Mouse (Mus musculus) B cell, adult 2 months (primary cell): ENCODE results near the gene Slc25a47.
A peak's percentile ranks its signal among the peaks of the same experiment; 100 is the strongest.

ENCODE experiments used
- DNase-seq, 2 experiments: peaks; one replicate each; pipeline ENCODE4 v3.0.0; 2022

The Slc25a47 gene

DNA sequence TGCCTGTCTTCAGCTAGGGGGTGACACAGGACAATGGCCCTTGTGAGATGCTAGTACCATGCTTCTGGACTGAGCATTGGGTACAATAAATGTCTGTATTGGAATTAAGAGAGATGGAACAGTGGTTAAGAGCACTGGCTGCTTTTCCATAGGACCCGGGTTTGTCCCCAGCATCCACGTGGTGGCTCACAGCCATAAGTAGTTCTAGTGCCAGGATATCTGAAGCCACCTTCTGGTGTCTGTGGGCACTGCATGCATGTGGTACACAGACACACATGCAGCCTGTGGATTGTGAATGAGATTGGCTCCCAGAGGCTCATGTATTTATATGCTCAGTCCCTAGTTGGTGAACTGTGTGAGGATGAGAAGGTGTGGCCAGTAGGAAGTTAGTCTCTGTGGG, 33.7 kb downstream of the Slc25a47 start:
- peak; percentile 9 to 17 for DNase-seq

DNA sequence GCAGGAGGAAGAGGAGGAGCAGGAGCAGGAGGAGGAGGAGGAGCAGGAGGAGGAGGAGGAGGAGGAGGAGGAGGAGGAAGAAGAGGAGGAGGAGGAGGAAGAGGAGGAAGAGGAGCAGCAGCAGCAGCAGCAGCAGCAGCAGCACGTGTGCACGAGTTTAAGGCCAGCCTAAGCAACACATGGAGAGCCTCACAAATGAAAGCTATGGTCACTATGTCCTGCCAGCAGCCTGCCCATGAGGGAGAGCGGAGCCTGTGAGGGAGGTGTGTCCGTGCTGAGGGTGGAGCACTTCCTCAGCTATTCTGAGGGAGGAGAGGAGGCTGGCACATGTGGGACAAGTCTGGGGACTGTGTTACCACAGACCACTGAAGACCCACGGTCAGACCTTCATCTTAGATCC, 37.3 kb downstream of the Slc25a47 start:
- no peak for DNase-seq

DNA sequence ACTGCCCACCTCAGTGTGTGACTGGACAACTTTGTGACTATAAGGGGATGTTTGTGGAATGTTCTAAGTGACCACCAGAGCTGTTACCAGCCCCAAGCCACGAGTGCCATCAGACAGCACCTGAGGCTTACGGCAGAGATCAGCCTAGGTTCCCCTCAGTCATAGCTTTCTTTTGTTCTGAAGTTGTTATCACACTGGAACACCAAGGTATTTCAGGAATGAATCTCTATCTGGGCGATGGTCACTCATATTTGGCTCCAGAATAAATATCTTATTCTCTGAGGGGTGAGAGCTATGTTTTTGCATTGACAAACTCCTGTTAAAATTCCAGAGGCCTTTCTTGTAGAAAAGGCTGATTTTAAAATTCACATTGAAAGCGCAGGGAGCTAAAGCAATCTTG, 43.3 kb downstream of the Slc25a47 start:
- no peak for DNase-seq

DNA sequence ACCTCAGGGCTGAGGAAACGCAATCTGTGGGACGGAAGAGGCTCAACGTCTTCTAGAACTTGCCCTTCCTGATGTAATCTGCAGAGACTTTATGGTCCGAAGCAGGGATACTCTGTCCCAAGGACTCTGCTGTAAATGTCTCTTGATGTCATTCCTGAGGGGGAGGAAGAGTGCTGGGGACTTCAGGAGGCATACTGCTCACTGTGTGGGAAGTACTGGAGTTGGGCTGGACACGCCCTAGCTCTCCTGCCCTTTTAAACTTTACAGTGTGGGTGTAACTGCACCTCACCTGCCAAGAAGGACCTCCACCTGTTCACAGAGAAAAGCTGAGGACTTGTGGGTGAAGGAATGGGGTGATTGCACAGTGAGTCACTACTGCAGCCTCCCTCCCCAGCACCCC, 44.8 kb downstream of the Slc25a47 start:
- DNase-seq, result no peak

DNA sequence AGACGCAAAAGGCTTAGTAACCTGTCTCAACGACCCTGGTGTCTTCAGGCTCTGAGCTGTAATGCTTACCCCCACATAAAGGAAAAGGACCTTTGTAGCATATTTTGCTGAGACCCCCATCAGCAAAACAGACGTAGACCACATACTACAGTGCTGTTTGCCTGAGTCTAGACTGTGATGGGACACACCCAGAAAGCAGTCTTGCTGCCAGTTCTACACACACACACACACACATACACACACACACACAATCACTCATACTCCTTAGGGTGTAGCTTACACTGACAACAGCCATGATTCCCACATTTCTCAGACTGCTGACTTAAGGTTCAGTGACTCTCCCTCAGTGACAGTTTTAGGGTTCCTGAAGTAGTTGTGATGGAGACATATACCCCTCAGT, 45.3 kb downstream of the Slc25a47 start:
- DNase-seq, result no peak

DNA sequence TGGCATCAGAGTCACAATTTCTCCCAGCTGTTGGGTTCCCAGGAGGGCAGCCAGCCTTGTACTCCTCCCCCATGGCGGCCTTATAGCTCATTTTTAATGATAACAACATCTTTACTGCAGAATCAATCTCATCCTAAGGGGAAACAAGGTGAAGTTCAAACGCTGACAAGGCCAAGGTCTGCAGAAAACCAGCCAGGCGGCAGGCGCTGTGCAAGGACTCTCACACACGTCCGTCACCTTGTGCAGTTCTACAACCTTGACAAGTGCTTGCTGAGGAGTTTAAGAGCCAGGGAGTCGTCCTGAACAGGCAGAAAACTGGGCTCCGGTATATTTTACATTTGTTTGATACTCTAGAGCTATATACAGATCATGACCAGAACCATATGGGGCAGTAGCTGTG, 46.9 kb downstream of the Slc25a47 start:
- DNase-seq, result no peak

DNA sequence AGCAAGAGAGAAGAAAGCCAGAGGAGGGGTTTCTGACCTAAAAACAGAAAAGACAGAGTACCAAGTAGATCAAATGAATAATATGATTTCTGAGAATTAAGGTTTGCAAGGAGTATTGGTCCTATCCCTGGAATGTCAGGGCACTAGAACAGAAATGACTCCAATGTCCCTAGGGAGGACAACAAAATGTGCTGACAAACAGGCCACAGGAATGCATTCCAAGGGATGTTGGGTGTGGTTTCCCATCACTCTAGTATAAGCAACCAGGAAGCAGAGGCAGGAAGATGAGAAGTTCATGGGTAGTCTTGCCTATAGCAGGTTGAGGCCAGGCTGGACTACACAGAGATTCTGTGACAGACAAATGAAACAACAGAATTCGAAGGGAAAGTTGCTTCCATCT, 50.1 kb downstream of the Slc25a47 start:
- no peak for DNase-seq

DNA sequence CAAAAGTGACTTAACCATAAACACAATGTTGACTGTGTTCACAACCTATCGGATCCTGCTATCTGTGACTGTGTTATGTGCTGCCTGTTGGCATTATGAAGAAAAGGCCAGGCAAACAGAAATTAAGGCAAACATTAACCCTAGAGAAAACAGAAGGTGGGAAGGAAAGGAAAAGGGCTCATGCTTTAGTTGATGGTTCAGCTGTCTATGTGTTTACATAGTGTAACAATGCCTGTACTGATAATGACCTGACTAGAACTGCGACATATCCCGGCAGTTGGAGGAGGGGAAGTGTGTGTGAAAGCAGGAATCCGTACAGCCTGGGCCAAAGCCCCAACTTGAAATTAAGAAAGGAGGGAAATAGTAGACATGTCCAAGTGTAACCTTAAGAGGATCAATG, 51.2 kb downstream of the Slc25a47 start:
- DNase-seq, result no peak

DNA sequence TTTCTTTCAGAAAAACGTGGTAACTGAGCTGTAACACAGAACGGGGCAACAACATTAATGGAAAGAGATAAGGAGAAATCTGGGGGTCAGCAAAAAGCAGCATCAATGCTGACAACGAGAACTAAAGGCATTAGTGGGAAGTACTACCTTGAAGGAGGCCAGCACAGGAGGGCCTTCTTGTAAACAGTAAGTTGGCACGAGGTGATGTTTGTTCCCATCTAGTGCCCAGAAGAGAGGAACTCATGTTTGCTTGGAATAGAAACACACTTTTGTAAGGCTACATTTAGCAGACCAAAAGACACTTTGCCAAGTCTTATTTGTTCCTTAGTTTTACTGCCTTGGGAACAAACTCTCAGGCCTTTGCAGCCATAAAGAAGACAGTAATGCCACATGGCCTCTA, 52.8 kb downstream of the Slc25a47 start:
- DNase-seq, result no peak

DNA sequence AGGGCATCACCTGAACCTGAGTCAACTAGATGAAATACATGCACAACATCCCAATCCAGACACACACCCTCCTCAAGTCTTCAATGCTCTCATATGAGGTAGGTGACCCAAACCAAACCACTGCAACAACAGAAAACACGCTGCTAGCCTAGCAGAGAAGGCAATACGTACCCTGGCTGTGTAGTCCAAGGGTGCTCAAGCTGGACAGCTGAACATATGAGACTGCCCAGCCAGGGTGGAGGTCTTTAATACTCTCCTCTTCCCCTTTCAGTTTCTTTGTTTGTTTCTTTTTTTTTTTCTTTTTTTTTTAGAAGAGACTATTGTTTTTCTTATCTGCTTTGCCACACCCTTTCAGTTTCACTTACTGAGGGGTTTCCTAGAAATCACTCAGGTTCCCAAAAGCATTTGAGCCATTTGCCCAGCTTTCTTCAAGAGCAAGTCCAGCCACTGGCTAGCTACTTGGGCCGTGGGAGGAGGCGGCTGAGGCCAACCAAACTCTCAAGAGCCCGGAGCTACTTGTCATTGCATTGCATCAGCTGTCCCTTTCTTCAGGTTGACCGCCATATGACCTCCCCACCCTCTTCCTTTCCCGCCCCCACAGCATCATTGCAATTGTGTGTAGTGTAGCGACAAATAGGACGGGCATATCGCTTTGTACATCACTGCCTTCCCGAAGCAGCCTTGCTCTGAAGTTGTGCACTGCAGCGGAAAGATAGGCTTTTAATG, 57.3 kb downstream of the Slc25a47 start, which contains the start of gene Wdr25:
TSS of gene Wdr25 (plus strand) at position 643 of the 726 bp plus-strand sequence.
- peak; percentile 33 for DNase-seq

DNA sequence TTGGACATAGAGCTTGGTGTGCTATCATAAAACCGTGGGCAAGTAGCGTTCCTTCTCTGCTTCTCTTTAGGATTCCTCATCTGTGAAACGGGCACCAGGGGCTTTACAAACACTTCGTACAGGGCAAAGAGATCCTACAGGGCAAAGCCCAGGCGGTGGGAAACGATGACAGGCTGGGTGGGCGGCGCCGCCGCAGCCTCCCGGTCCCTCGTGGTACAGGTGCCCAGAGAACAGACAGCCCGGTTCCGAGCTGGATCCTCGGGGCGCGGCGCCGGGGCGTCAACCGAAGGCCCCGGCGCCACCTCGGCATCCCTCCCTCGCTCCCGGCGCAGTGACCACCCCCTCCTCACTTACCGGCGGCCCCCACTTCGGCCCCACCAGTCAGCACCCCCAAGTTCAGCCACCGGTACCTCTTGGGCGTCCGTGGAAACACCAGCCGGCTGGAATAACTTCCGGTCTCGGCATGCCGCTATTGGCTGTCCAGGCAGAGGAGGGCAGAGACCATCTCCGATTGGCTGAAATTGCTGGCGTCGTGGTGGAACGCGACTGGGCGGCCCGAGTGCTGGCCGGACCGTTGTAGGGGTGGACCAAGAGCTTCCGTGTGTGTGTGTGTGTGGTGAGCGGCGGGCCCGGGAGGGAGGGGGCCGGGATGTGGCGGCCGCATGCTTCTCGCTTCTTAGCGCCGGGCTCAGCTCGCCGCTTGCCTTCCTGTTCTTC, 58.0 kb downstream of the Slc25a47 start, which contains the start of gene Wars:
TSS of gene Wars (minus strand) at position 460 of the 717 bp plus-strand sequence.
- peak; percentile 93 for DNase-seq

DNA sequence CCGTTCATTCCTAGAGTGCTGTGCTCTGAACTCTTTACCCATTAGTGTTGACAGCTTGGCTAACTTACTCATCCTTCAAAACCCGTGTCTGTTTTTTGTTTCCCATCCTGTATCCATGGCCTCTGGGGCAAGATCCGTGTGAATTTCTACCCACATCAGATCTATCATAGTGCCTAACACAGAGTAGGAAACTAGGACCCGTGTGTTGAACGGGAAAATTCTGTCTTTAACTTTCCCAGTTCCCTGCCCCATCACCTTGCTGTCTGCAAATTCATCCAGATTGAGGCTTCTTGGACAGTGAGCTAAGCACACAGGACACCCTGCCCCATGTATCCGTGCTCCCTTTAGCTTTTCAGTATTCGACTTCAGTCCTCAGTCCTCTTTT, 58.6 kb downstream of the Slc25a47 start:
- no peak for DNase-seq

DNA sequence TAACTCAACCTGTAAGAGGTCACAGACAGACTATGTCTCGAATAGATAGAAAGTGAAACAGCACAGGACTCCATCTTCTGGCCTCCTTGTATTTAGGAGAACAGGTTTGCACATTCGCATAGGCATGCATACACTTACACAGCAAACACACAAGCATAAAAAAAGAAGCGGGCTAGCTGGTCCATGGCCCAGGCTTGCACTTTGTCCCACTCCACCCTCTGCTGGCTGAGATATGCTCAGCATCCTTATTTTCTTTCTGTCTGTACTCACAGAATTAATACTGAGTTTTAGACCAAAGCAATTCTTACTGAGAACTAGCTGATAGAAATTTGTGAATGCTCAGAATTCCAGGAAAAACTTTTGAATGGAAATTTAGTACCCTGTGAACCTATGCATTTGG, 60.2 kb downstream of the Slc25a47 start:
- peak; percentile 26 to 27 for DNase-seq

DNA sequence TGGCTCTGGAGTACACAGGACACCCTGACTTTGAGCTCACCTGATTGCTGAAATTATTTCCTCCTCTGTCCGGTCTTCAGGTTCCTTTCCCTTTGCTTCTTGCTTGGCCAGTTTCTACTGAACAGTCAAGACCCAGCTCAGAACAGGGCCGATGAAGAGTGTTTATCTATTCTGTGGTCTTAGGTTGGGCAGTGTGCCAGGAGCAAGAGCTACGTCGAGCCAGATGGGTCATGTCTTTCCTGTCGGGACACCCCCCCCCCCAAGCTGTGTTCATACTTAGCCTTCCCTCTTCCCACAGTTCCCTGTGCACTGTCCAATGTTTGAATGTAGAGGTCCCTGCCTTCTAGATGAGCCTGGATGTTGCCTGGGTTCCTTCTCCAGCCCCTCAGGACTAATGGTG, 65.5 kb downstream of the Slc25a47 start:
- DNase-seq, result no peak

DNA sequence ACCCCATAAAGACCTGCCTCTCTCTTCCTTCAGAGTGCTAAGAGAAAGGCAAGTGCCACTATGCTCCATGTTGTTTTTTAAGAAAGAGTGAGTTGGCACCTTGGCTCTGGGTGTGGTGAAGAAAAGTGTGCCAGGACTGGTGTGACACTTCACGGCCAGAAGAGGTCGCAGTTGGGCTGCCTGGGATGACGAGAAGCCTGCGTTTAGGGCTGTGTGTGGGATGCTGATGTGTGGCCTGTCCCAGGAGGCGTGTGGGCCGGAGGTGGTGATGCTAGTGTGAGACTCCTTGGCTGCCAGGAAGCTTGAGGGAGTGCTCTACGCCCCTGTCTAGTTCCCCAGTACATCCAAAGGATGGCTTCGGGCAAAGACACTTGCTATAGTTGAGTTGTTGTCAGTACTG, 67.1 kb downstream of the Slc25a47 start:
- peak; percentile 64 for DNase-seq

DNA sequence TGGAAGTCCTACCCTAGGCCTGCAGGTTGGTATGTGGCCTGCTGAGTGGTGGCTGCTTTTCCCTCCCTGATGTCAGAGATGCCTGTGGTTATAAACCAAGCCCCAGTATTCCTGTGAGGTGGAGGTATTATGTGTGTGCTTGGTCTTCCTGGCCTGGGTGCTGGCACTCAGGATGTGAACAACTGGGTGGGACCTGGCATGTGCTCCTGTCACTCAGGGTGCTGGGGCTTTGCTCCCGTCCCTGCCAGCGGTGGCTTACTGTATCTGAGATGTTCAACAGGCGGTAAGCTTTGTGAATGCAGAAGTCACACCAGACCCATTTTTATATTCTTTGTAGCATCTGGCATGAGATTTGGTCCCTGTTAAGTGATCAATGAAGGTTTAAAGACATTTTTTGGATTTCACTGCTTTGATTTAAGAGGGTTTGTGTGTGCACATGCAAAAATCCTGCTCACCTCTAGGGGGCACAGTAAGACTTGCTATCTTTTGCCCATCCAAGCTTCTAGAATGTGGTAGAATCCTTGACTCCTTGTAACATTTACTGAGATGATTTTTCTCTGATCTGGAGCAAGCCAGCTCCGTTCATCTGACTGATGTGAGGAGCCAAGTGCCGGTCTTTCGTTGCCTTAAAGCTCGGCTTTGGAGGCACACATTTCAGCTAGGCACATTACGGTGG, 67.9 kb downstream of the Slc25a47 start:
- DNase-seq, result peak; percentile 38 to 47

DNA sequence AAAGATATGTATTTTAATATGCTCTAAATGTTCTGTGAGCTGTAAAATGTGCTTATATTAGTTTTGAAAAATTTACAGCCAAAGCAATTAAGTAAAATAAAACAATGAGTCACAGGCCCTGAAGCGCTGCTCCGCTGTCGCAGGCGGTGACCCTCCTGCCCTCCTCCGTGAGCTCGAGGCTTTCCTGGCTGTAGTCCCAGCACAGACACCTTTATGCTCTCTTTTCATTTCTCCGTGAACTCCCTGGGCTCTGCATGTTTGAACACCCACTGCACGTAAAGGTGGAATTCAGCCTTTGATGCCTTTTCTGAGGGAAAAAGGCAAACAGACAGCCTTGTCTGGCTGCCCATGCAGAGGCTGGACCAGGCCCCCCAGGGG, 68.4 kb downstream of the Slc25a47 start:
- DNase-seq, result no peak

DNA sequence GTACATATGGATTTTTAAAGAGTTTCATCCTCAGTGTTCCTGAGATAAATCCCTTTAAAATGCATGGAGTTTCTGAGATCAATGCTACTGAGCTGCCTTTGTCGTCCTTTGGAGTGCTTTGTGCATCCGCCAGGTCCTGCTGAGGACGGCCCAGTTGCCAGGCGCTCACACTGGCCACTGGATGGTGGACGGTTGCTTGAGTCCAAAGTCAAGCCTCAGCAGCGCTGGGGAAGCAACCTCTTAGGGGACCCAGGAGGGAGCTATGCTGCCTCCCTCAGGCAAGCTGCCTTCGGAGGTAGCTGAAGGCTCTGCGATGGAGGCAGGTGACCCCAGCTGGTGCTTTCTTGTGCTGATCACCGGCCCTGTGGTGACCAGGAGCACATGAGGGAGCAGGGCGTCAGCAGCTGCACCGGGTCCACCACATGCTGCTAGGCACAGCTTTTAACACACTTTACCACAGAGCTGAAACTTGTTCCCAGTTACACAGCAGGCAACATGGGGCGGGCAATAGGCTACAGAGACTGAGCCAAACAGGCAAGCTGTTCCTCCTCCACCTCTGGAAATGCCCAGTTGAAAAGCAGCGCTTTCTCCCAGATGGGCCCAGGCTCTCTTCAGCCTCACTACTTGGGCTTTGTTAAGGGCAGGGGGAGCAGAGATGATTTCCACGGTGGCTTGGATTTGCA, 69.9 kb downstream of the Slc25a47 start:
- DNase-seq, result no peak

DNA sequence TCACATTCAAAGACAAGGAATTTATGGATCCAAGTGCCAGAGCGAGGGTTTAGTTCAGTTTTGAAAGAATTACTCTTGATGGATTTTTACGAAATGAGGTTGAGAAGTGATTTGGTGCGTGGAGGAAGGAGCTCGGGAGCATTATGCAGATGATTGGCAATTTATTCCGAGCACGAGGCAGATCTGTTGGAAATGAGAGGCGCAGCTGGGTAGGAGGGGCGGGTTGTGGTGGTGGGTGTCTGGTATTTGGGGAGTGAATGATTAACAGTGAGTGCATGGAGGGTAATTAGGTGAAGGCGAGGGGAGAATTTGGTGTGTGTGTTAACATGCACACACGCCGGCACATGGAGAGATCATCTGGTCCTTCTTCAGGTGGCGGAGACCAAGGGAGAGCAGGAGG, 70.6 kb downstream of the Slc25a47 start:
- DNase-seq, result no peak
